Mouse (Mus musculus) urinary bladder, postnatal 36 days (tissue): ENCODE data around the gene Scml4.

Experiments
- DNase-seq, 2 experiments: peaks; one replicate each; pipeline ENCODE4 v3.0.0; 2022; ENCODE audit warnings: low spot score in 2 of 2, mixed read lengths in 1 of 2

Scml4 gene

GRCm38 (mm10) chr10:42950252-42950751, 90.1 kb downstream of the Scml4 start:
- DNase-seq, result no peak

GRCm38 (mm10) chr10:42951078-42952045, 91.2 kb downstream of the Scml4 start:
- no peak for DNase-seq

- DNase-seq, result no peak
These were observed 91.9 kb downstream of the Scml4 start for GRCm38 (mm10) chr10:42952046-42952420.

- no peak for DNase-seq
These were observed 93.4 kb downstream of the Scml4 start for GRCm38 (mm10) chr10:42953601-42954000.

- no peak for DNase-seq
These were observed 95.0 kb downstream of the Scml4 start for GRCm38 (mm10) chr10:42955205-42955604.

GRCm38 (mm10) chr10:42957881-42958651, 97.9 kb downstream of the Scml4 start:
- DNase-seq, result peak; percentile 56 to 60

- DNase-seq, result no peak
These were observed 98.5 kb downstream of the Scml4 start for GRCm38 (mm10) chr10:42958686-42959085.

GRCm38 (mm10) chr10:42961771-42962170, 101.6 kb downstream of the Scml4 start:
- DNase-seq, result no peak

- no peak for DNase-seq
These were observed 102.0 kb downstream of the Scml4 start for GRCm38 (mm10) chr10:42962181-42962601.

GRCm38 (mm10) chr10:42962655-42963054, 102.5 kb downstream of the Scml4 start:
- DNase-seq, result peak; percentile 57 to 59

- DNase-seq, result no peak
These were observed 102.9 kb downstream of the Scml4 start for GRCm38 (mm10) chr10:42963061-42963460.

- no peak for DNase-seq
These were observed 108.2 kb downstream of the Scml4 start for GRCm38 (mm10) chr10:42968332-42968731.

GRCm38 (mm10) chr10:42972504-42973172, 112.5 kb downstream of the Scml4 start:
- DNase-seq, result peak in 1 of 2 experiments; percentile 57

GRCm38 (mm10) chr10:42973537-42973936, 113.4 kb downstream of the Scml4 start:
- no peak for DNase-seq

- no peak for DNase-seq
These were observed 116.4 kb downstream of the Scml4 start for GRCm38 (mm10) chr10:42976577-42976976.

- no peak for DNase-seq
These were observed 118.2 kb downstream of the Scml4 start for GRCm38 (mm10) chr10:42978346-42978745.

GRCm38 (mm10) chr10:42980999-42981757, 121.0 kb downstream of the Scml4 start:
- no peak for DNase-seq

- DNase-seq, result no peak
These were observed 124.7 kb downstream of the Scml4 start for GRCm38 (mm10) chr10:42984886-42985285.

- peak; percentile 39 to 50 for DNase-seq
These were observed 127.5 kb downstream of the Scml4 start for GRCm38 (mm10) chr10:42987594-42988052.

- DNase-seq, result no peak
These were observed 128.5 kb downstream of the Scml4 start for GRCm38 (mm10) chr10:42988627-42989026.

- DNase-seq, result peak; percentile 39 to 47
These were observed 129.7 kb downstream of the Scml4 start for GRCm38 (mm10) chr10:42989910-42990309.
